Mouse (Mus musculus) liver, postnatal 0 days (tissue): ENCODE measurements around the gene Ikzf2. TPM values are rescaled to one million over a fixed set of nuclear protein-coding genes. Genes with fewer than 3 reads are reported as not detected.

Experiments used
- ATAC-seq: fragments of 200-750 bp; cut with Nextera tagmentation; 2 replicates; pipeline ENCODE4 v1.8.0; 2017; ENCODE audit warnings: mild to moderate bottlenecking, moderate library complexity
- DNase-seq: peaks from one replicate; pipeline ENCODE4 v3.0.0-alpha.2; 2016
- H3K27ac ChIP-seq: fragments of 300-500 bp; sonication (generic); 2 replicates; pipeline ENCODE4 v1.5.1; 2014; ENCODE audit warnings: antibody characterized with exemption, moderate library complexity, mild to moderate bottlenecking, low read depth
- H3K27me3 ChIP-seq: fragments of 300-500 bp; sonication (generic); 2 replicates; pipeline ENCODE4 v1.6.1; 2014; ENCODE audit warnings: low read length, control low read depth, mixed read lengths; ENCODE audit not compliant: insufficient read depth
- H3K36me3 ChIP-seq: fragments of 300-500 bp; sonication (generic); replicated peaks from 2 replicates; pipeline ENCODE4 v1.6.1; 2014; ENCODE audit warnings: mild to moderate bottlenecking, control low read depth, low read length, moderate library complexity, mixed read lengths; ENCODE audit not compliant: insufficient read depth
- H3K4me1 ChIP-seq: fragments of 300-500 bp; sonication (generic); 2 replicates; pipeline ENCODE4 v1.6.1; 2014; ENCODE audit warnings: antibody characterized with exemption, mild to moderate bottlenecking, control low read depth; ENCODE audit not compliant: insufficient read depth
- H3K4me2 ChIP-seq: fragments of 300-500 bp; sonication (generic); 2 replicates; pipeline ENCODE4 v1.6.1; 2014; ENCODE audit warnings: low read depth, mild to moderate bottlenecking, low read length, moderate library complexity, mixed read lengths
- H3K4me3 ChIP-seq: fragments of 300-500 bp; sonication (generic); 2 replicates; pipeline ENCODE4 v1.5.1; 2014; ENCODE audit warnings: low read depth, low read length
- H3K9ac ChIP-seq: fragments of 300-500 bp; sonication (generic); replicated peaks from 2 replicates; pipeline ENCODE4 v1.6.1; 2014; ENCODE audit warnings: mild to moderate bottlenecking, moderate library complexity
- H3K9me3 ChIP-seq: fragments of 300-500 bp; sonication (generic); 2 replicates; pipeline ENCODE4 v1.6.1; 2016; ENCODE audit warnings: mild to moderate bottlenecking, control low read depth, low read length, mixed read lengths
- CTCF ChIP-seq: sonication (generic); IDR thresholded peaks from 2 replicates; pipeline ENCODE4 v1.5.1; 2016; ENCODE audit warnings: antibody characterized with exemption, low read depth
- EP300 ChIP-seq: IDR thresholded peaks from 2 replicates; pipeline ENCODE4 v1.6.1; 2016; ENCODE audit warnings: antibody characterized with exemption, low read depth, mild to moderate bottlenecking
- WGBS: fragments of 180-500 bp; shearing (Covaris S2); extraction: QIAGEN DNeasy Blood & Tissue Kit; methylation state at CpG from one replicate; pipeline ENCODE4 v1.1.7; 2014; ENCODE audit not compliant: insufficient replicate concordance; 5-methylcytosine and 5-hydroxymethylcytosine counted together
- polyA plus RNA-seq: library from polyadenylated mRNA; unstranded; fragments of >200 nt; fragmentation: Nextera tagmentation; extraction: Ambion mirVana; gene quantifications from 2 replicates; pipeline ENCODE4 v1.2.1, GENCODE M21; 2015

The Ikzf2 gene
- 0.33 and 0.56 TPM in 2 replicates for polyA plus RNA-seq

DNA sequence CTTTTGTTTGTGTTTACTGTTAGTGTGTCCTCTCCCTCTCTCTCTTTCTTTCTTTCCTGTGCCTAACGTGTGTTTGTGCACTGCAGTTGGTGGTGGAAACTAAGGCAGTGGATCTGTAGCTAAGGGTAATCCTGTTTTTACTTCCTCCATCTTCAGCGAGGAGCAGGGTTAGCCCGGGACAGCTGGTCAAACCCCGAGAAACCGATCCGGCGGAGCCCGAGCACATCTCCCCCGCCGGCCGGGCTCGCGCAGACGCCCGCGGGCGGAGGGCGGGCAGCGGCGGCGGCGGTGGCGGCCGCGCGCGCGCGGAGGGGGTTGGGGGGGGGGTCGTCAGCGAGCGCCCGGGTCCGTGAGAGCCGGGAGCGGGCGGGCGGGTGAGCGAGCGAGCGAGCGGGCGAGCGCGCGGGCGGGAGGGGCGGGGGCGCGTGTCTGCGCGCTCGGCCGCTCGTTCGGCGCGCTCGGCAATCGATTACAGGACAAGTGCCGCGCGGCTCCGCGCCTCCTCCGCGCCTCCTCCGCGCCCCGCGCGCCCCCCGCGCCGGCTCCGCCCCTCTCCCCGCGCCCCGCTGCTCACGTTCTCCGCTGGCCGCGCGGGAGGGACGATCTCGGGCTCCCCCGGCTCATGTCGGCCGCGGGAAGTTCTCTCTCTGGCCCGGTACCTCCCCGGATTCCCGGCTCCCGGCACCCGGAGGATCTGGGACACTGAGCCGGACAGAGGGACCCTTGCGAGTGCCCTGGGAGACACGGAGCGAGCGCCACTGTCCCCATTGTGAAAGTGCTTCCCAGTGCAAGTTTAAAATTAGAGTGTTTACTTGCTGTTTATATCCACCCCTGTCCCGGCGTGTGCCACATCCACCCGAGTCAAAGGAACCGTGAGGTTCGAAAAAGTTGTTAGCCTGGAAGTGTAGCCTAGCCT, at the start of gene Ikzf2:
Gene Ikzf2, minus strand, starts transcription at position 170 of the 916 bp plus-strand sequence.
- peaks cover 11% of the 10 kb centered on the region for H3K4me1 ChIP-seq
- DNase-seq = peak; percentile 76
- TF ChIP-seq CTCF (no peak), EP300 (no peak)
- ATAC-seq = peak; percentile 89
- H3K9ac ChIP-seq = peak within 1 kb of the TSS; percentile 66
- H3K27ac ChIP-seq = peak within 1 kb of the TSS; percentile 44; the same call in 1 of the 2 replicates
- H3K4me3 ChIP-seq = peak within 1 kb of the TSS; percentile 80
- WGBS = 1% methylated on average over 34 of the region's 105 CpGs
- no peaks in the 10 kb centered on the region for H3K27me3 ChIP-seq
- no peaks in the 10 kb centered on the region for H3K36me3 ChIP-seq
- H3K9me3 ChIP-seq = no peaks in the 10 kb centered on the region
- H3K4me2 ChIP-seq = peak within 1 kb of the TSS; percentile 90

DNA sequence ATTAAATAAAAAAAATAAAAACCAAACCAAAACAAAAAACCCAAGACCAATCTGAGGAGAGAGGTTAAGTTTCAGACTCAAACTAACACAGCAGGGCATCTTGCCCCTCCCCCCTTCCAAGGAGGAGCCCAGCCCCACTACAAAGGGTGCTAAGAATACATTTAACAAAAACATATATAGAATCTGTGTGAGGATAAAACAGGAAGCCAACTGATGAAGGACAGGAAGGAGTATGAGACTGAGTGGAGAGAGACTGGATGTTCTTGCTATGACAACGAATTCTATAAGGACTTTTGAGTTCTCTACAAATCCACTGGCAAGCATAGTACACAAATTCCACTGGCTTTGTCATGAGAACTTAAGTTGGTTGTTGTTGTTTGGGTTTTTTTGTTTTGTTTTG, 42.7 kb upstream of the Ikzf2 start:
- no peaks in the 10 kb centered on the region for H3K27me3 ChIP-seq
- ATAC-seq (no peak), DNase-seq (no peak)
- H3K36me3 ChIP-seq = no peaks in the 10 kb centered on the region
- WGBS = 39% methylated on average over 1 of the region's 1 CpGs
- TF ChIP-seq CTCF (no peak), EP300 (no peak)
- no peak overlapping the region for H3K4me3 ChIP-seq
- no peaks in the 10 kb centered on the region for H3K4me1 ChIP-seq
- no peak overlapping the region for H3K9ac ChIP-seq
- H3K4me2 ChIP-seq = no peak overlapping the region
- H3K27ac ChIP-seq = no peak overlapping the region
- no peaks in the 10 kb centered on the region for H3K9me3 ChIP-seq

DNA sequence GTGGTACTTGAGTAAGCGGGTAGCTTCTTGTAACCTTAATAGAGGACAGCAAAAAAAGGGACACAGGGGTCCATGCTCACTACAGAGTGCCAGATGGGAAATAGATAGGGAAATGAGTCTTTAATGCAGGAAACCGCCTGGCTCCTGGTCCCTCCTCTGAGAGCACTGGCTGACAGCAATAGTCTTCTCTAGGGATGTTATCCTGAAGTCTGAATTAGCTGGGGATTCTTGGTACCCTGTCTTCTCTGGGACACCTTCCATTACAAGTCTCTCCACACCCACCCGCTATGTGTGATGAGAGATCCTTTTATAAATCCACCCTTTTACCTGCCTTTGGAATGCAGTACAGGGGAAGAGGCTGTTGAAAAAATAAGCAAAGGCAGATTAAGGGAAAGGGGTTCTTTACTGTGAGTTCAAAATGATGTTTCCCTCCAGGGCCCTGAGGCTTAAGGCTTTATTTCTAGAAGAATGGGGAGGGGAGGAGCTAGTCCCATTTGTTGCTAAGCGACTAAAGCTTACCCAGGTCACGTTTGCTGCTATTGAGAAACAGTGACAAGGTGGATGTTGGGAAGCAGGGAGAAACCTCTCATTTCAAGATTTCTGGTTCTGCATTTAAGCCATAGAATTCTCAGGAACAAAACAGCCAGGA, 42.1 kb upstream of the Ikzf2 start:
- H3K27ac ChIP-seq = no peak overlapping the region
- 57% methylated on average over 5 of the region's 5 CpGs for WGBS
- ATAC-seq (no peak), DNase-seq (no peak)
- no peak overlapping the region for H3K4me3 ChIP-seq
- no peak overlapping the region for H3K9ac ChIP-seq
- no peaks in the 10 kb centered on the region for H3K27me3 ChIP-seq
- TF ChIP-seq CTCF (no peak), EP300 (no peak)
- H3K36me3 ChIP-seq = no peaks in the 10 kb centered on the region
- H3K4me2 ChIP-seq = no peak overlapping the region
- H3K4me1 ChIP-seq = no peaks in the 10 kb centered on the region
- H3K9me3 ChIP-seq = no peaks in the 10 kb centered on the region

DNA sequence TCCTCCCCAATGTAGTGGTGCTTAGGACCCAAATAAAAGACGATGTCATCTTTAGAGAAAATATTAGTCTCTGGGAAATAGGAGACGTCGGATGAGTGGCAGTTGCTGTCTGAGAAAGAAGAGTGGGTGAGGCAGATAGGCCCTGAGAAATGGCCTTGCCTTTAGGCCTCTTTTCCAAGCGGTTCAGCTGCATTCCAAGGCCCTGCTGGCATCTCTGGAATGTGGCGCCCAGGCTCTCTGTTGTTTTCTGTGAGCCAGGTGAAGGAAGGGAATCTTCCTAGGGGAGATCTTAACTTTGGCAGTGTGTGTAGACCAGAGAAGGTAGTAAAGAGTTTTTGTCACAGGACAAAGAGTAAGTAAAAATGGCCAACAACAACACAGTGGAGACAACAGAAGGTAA, 40.9 kb upstream of the Ikzf2 start:
- H3K36me3 ChIP-seq = no peaks in the 10 kb centered on the region
- H3K4me3 ChIP-seq = no peak overlapping the region
- H3K27me3 ChIP-seq = no peaks in the 10 kb centered on the region
- H3K9ac ChIP-seq = no peak overlapping the region
- DNase-seq (no peak), ATAC-seq (no peak)
- 65% methylated on average over 5 of the region's 5 CpGs for WGBS
- no peaks in the 10 kb centered on the region for H3K4me1 ChIP-seq
- H3K4me2 ChIP-seq = no peak overlapping the region
- H3K27ac ChIP-seq = no peak overlapping the region
- TF ChIP-seq EP300 = no peak
- no peaks in the 10 kb centered on the region for H3K9me3 ChIP-seq

DNA sequence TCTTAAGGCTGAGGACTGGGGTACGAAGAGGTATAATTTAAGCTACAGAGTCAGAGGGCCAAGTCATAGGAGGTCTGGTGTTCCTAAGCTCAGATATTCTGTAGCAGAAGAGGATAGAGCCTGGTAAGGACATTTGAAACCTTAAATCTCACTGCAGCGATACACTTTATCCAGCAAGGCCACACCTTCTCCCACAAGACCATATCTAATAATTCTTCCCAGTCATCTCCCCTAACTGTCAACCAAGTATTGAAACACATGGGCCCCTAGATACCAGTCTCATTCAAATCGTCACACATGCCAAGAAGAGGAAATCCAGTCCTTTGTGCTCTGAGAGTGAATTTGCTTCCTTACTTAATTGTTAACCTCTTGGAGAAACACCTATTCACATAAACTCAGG, 30.1 kb upstream of the Ikzf2 start:
- H3K4me1 ChIP-seq = no peaks in the 10 kb centered on the region
- no peak for DNase-seq
- H3K4me3 ChIP-seq = no peak overlapping the region
- no peak for ATAC-seq
- H3K36me3 ChIP-seq = no peaks in the 10 kb centered on the region
- H3K27ac ChIP-seq = no peak overlapping the region
- no peaks in the 10 kb centered on the region for H3K9me3 ChIP-seq
- 65% methylated on average over 3 of the region's 3 CpGs for WGBS
- no peaks in the 10 kb centered on the region for H3K27me3 ChIP-seq
- H3K4me2 ChIP-seq = no peak overlapping the region
- no peak overlapping the region for H3K9ac ChIP-seq
- TF ChIP-seq CTCF (no peak), EP300 (no peak)

DNA sequence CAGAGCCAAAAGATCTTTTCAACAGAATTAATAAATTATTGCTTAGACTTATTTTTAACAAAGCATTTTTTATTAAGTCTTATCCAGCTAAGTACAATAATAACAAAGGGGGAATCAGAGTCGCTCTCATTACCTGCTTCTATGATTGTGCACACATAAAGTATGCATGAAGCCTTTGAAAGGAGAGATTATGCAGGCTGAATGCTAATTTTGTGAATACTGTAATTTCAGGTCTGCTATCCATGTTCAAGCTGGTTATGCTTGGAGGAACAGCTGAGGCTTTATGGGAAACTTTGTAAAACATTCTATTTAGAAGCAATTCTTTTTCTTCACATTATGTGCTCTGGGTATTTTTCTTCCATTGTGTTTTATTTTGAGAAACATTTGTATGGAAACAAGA, 21.5 kb upstream of the Ikzf2 start:
- 85% methylated on average over 1 of the region's 1 CpGs for WGBS
- H3K4me1 ChIP-seq = no peaks in the 10 kb centered on the region
- H3K27me3 ChIP-seq = no peaks in the 10 kb centered on the region
- H3K27ac ChIP-seq = no peak overlapping the region
- H3K4me3 ChIP-seq = no peak overlapping the region
- no peak overlapping the region for H3K4me2 ChIP-seq
- no peaks in the 10 kb centered on the region for H3K9me3 ChIP-seq
- TF ChIP-seq CTCF (no peak), EP300 (no peak)
- no peak overlapping the region for H3K9ac ChIP-seq
- DNase-seq (no peak), ATAC-seq (no peak)
- no peaks in the 10 kb centered on the region for H3K36me3 ChIP-seq
